ENCODE assay signal across 25 mouse cellular contexts in genomic region chr15:98397136-98397535, GRCm38 (mm10). TPM values are rescaled to one million over a fixed set of nuclear protein-coding genes. Genes with fewer than 3 reads are reported as not detected.
DNase-seq lines count a peak whose midpoint lies in the region; ATAC-seq and TF ChIP-seq lines count a peak whose summit lies in the region.
"Had no signal": no experiment of that assay in that cellular context is flagged by ENCODE, and none has a peak within 500 bp of the region (broad histone marks: within the 10 kb centered on the region; RNA-seq: fewer than 3 reads in every experiment).

No protein-coding gene starts in this region.

- no peak overlapping the region for H3K4me3 ChIP-seq in heart, embryonic 10.5 days
- H3K4me3 ChIP-seq in liver, postnatal 0 days (ENCODE audit: low read depth, low read length), result no peak overlapping the region
- no peak overlapping the region for H3K4me3 ChIP-seq in thymus, adult 2 months (ENCODE audit: control insufficient read depth, insufficient read depth, low read length)
- H3K4me3 ChIP-seq: embryonic facial prominence, embryonic 12.5 days; forebrain, embryonic 15.5 days had no signal

- H3K4me2 ChIP-seq in liver, postnatal 0 days (ENCODE audit: low read depth, low read length), result no peak overlapping the region
- H3K4me2 ChIP-seq: embryonic facial prominence, embryonic 12.5 days; forebrain, embryonic 15.5 days had no signal

- H3K4me1 ChIP-seq in heart, embryonic 10.5 days, result no peaks in the 10 kb centered on the region
- no peaks in the 10 kb centered on the region for H3K4me1 ChIP-seq in liver, postnatal 0 days (ENCODE audit: insufficient read depth)
- H3K4me1 ChIP-seq in thymus, adult 2 months (replicated peaks; ENCODE audit: control insufficient read depth, insufficient read depth, low read length), result no peaks in the 10 kb centered on the region
- H3K4me1 ChIP-seq: embryonic facial prominence, embryonic 12.5 days; forebrain, embryonic 15.5 days had no signal

- TF ChIP-seq POLR2A in thymus, adult 2 months (IDR thresholded peaks at IDR 0.05; ENCODE audit: control insufficient read depth, extremely low read depth, insufficient read depth, low read length, poor library complexity), result no peak

- TF ChIP-seq CTCF in liver, postnatal 0 days (IDR thresholded peaks at IDR 0.05; ENCODE audit: low read depth), result no peak
- TF ChIP-seq CTCF in thymus, adult 2 months (IDR thresholded peaks at IDR 0.05; ENCODE audit: borderline replicate concordance, control insufficient read depth, extremely low read depth, insufficient read depth, low read length, poor library complexity), result no peak

- peak; percentile 25 for DNase-seq in heart, embryonic 10.5 days (ENCODE audit: low spot score)
- no peak for DNase-seq in heart, postnatal 14 days
- DNase-seq in liver, postnatal 0 days, result peak; percentile 6
- no peak for DNase-seq in liver
- peak; percentile 48 to 64 for DNase-seq in kidney, postnatal 25 days
- no peak for DNase-seq in right cerebral cortex, postnatal 4 days
- DNase-seq in thymus, adult 2 months, result no peak
- DNase-seq: adrenal gland, adult 8-10 months; B cell, adult 2 months; cerebellum, adult 11 months; cerebellum, adult 8-10 months; cerebellum, postnatal 25 days; gastrocnemius, postnatal 36 days; heart, postnatal 10 days had no signal

- intact Hi-C loops in heart, postnatal 14 days (cut with DNase I), result no loop called here

- no peak for TF ChIP-seq EP300 in liver, postnatal 0 days (IDR thresholded peaks at IDR 0.05; ENCODE audit: low read depth)

- no peaks in the 10 kb centered on the region for H3K36me3 ChIP-seq in heart, embryonic 10.5 days
- no peaks in the 10 kb centered on the region for H3K36me3 ChIP-seq in liver, postnatal 0 days (replicated peaks; ENCODE audit: insufficient read depth, low read length)
- H3K36me3 ChIP-seq in thymus, adult 2 months (ENCODE audit: control insufficient read depth, insufficient read depth, low read length), result no peaks in the 10 kb centered on the region
- H3K36me3 ChIP-seq: embryonic facial prominence, embryonic 12.5 days; forebrain, embryonic 15.5 days; G1E had no signal

- WGBS in heart, embryonic 10.5 days, result 68% methylated on average over 1 of the region's 1 CpGs
- WGBS in liver, postnatal 0 days (ENCODE audit: insufficient replicate concordance), result 70% methylated on average over 1 of the region's 1 CpGs
- WGBS in thymus, adult 2 months, result 96% methylated on average over 1 of the region's 1 CpGs

- H3K27ac ChIP-seq in heart, embryonic 10.5 days, result no peak overlapping the region
- no peak overlapping the region for H3K27ac ChIP-seq in liver, postnatal 0 days (ENCODE audit: low read depth)
- H3K27ac ChIP-seq in thymus, adult 2 months (ENCODE audit: control insufficient read depth, insufficient read depth, low read length), result no peak overlapping the region
- H3K27ac ChIP-seq: embryonic facial prominence, embryonic 12.5 days; forebrain, embryonic 15.5 days had no signal

- no peaks in the 10 kb centered on the region for H3K27me3 ChIP-seq in heart, embryonic 10.5 days (ENCODE audit: insufficient read depth, poor library complexity, severe bottlenecking)
- H3K27me3 ChIP-seq in liver, postnatal 0 days (ENCODE audit: insufficient read depth, low read length), result no peaks in the 10 kb centered on the region
- H3K27me3 ChIP-seq in thymus, adult 2 months (ENCODE audit: control insufficient read depth, insufficient read depth, low read length), result no peaks in the 10 kb centered on the region
- H3K27me3 ChIP-seq: embryonic facial prominence, embryonic 12.5 days; forebrain, embryonic 15.5 days had no signal

- H3K9ac ChIP-seq in liver, postnatal 0 days (replicated peaks), result no peak overlapping the region
- H3K9ac ChIP-seq: embryonic facial prominence, embryonic 12.5 days; forebrain, embryonic 15.5 days had no signal

- no peaks in the 10 kb centered on the region for H3K9me3 ChIP-seq in heart, embryonic 10.5 days
- H3K9me3 ChIP-seq in liver, postnatal 0 days (ENCODE audit: low read length), result no peaks in the 10 kb centered on the region
- H3K9me3 ChIP-seq: embryonic facial prominence, embryonic 12.5 days; forebrain, embryonic 15.5 days; G1E had no signal

- no peak for ATAC-seq in liver, postnatal 0 days
- ATAC-seq: CD4-positive, CD25-positive, alpha-beta regulatory T cell, adult 4 months; forebrain, embryonic 15.5 days had no signal

RNA-seq across cellular contexts. Expression of gene Olfr283, which starts 16.4 kb away (rescaled TPM):
- polyA plus RNA-seq in heart, embryonic 10.5 days (2016; fragmentation: Nextera tagmentation; extraction: Ambion mirVana), result not detected in 2 replicates
- not detected for total RNA-seq in heart, postnatal 14 days (2021)
- not detected in 2 replicates for polyA plus RNA-seq in liver, postnatal 0 days (2015; fragmentation: Nextera tagmentation; extraction: Ambion mirVana)
- polyA plus RNA-seq in thymus, adult 2 months (2012; rRNA removed), result not detected in 2 replicates
- total RNA-seq: adrenal gland, adult 8-10 months; adrenal gland, postnatal 4 days; G1E; gastrocnemius, adult 8-10 months; gastrocnemius, postnatal 36 days; heart, postnatal 10 days; hematopoietic stem cell, adult 5-6 weeks had no signal
- polyA plus RNA-seq: brain, embryonic 14.5 days; CD4-positive, CD25-positive, alpha-beta regulatory T cell, adult 4 months; forebrain, embryonic 11.5 days; forebrain, embryonic 15.5 days; G1E; heart, embryonic 14.5 days had no signal

RNA-seq across cellular contexts. Expression of gene Olfr282, which starts 33.9 kb away (rescaled TPM):
- not detected in 2 replicates for polyA plus RNA-seq in heart, embryonic 10.5 days (2016; fragmentation: Nextera tagmentation; extraction: Ambion mirVana)
- total RNA-seq in heart, postnatal 14 days (2021), result not detected
- not detected in 2 replicates for polyA plus RNA-seq in liver, postnatal 0 days (2015; fragmentation: Nextera tagmentation; extraction: Ambion mirVana)
- polyA plus RNA-seq in thymus, adult 2 months (2012; rRNA removed), result not detected in 2 replicates
- total RNA-seq: adrenal gland, adult 8-10 months; adrenal gland, postnatal 4 days; G1E; gastrocnemius, adult 8-10 months; gastrocnemius, postnatal 36 days; heart, postnatal 10 days; hematopoietic stem cell, adult 5-6 weeks had no signal
- polyA plus RNA-seq: brain, embryonic 14.5 days; CD4-positive, CD25-positive, alpha-beta regulatory T cell, adult 4 months; cortical plate, adult 2 months; embryonic facial prominence, embryonic 12.5 days; forebrain, embryonic 11.5 days; forebrain, embryonic 15.5 days; G1E; heart, embryonic 14.5 days had no signal

RNA-seq across cellular contexts. Expression of gene Olfr281, which starts 55.3 kb away (rescaled TPM):
- polyA plus RNA-seq in heart, embryonic 10.5 days (2016; fragmentation: Nextera tagmentation; extraction: Ambion mirVana), result not detected in 2 replicates
- total RNA-seq in heart, postnatal 14 days (2021), result not detected
- not detected in 2 replicates for polyA plus RNA-seq in liver, postnatal 0 days (2015; fragmentation: Nextera tagmentation; extraction: Ambion mirVana)
- not detected in 2 replicates for polyA plus RNA-seq in thymus, adult 2 months (2012; rRNA removed)
- total RNA-seq: adrenal gland, adult 8-10 months; adrenal gland, postnatal 4 days; gastrocnemius, adult 8-10 months; gastrocnemius, postnatal 36 days; heart, postnatal 10 days; hematopoietic stem cell, adult 5-6 weeks had no signal
- polyA plus RNA-seq: brain, embryonic 14.5 days; CD4-positive, CD25-positive, alpha-beta regulatory T cell, adult 4 months; cortical plate, adult 2 months; forebrain, embryonic 11.5 days; forebrain, embryonic 15.5 days; G1E; heart, embryonic 14.5 days had no signal

RNA-seq across cellular contexts. Expression of gene Olfr284, which starts 56.3 kb away (rescaled TPM):
- not detected in 2 replicates for polyA plus RNA-seq in heart, embryonic 10.5 days (2016; fragmentation: Nextera tagmentation; extraction: Ambion mirVana)
- total RNA-seq in heart, postnatal 14 days (2021), result not detected
- not detected in 2 replicates for polyA plus RNA-seq in liver, postnatal 0 days (2015; fragmentation: Nextera tagmentation; extraction: Ambion mirVana)
- 0.29 TPM in 1 of 2 replicates, not detected in the other for polyA plus RNA-seq in thymus, adult 2 months (2012; rRNA removed)
- total RNA-seq: adrenal gland, adult 8-10 months; adrenal gland, postnatal 4 days; G1E; gastrocnemius, adult 8-10 months; gastrocnemius, postnatal 36 days; heart, postnatal 10 days; hematopoietic stem cell, adult 5-6 weeks had no signal
- polyA plus RNA-seq: brain, embryonic 14.5 days; CD4-positive, CD25-positive, alpha-beta regulatory T cell, adult 4 months; cortical plate, adult 2 months; embryonic facial prominence, embryonic 12.5 days; forebrain, embryonic 11.5 days; forebrain, embryonic 15.5 days; G1E; heart, embryonic 14.5 days had no signal

Comparison
In these comparisons a context has a peak if more than half of its experiments do, and no peak if none do; other contexts are left out.
1. DNase-seq: peak in heart, embryonic 10.5 days (single experiment), liver, postnatal 0 days (single experiment) and kidney, postnatal 25 days (2 of 2); none in heart, postnatal 14 days (0 of 2), liver (single experiment), right cerebral cortex, postnatal 4 days (single experiment) and thymus, adult 2 months (single experiment).